Mouse (Mus musculus) right cerebral cortex, adult 2 months (tissue): ENCODE data around the gene Nsd1.
"Not testable (repeated sequence)": the region's sequence is repeated elsewhere in the genome, so short reads cannot be mapped to it uniquely, and the experiment has no call there.

Experiments
- DNase-seq, 2 experiments: peaks; one replicate each; pipeline ENCODE4 v3.0.0; 2021 to 2022; ENCODE audit warnings: low spot score in 2 of 2

Gene Nsd1

DNA sequence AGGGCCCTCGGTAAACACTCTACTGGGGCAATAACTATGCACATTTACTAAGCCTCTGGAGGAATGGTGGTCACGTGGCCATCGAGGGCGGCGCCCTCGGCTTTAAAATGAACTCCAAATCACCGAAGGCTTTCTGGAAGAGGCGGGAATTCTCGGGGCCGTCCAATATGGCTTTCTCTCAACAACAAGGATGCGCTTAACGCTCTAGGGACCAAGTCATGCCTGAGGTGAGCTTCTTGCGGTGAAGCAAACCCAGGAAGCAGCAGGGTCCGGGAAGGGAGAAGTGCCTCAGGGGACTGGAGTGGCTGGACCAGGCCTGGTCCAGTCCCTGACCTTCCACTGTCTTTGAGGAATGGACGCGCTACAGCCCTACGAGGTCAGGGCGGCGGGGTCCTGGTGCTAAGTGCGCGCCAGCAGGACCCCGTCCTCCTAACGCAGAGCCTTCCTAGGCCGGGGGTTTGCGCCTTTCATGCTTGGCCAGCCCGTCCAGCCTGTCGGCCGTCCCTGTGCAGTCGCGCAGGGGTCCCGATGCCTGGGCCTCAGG lies at the start of gene Nsd1:
Gene Nsd1 (plus strand): TSS at position 134 of the 544 bp plus-strand sequence.
- no peak for DNase-seq

DNA sequence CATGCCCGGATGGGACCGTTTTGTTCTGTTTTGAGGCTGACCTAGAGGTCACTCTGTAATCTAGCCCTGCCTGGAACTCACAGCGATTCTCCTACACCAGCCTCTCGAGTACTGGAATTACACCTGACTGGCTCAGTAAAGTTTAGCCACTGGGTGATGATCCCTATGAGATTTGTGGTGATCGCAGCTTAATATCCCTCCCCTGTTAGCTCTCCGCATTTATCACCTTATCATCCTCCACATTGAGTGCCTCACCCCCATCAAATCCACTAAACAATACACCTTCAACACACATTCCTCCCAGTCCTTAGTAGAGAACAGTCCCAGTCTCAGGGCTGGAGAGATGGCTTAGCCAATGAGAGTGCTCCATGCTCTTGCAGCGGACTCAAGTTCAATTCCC lies 47.2 kb upstream of the Nsd1 start:
- DNase-seq: no peak

DNA sequence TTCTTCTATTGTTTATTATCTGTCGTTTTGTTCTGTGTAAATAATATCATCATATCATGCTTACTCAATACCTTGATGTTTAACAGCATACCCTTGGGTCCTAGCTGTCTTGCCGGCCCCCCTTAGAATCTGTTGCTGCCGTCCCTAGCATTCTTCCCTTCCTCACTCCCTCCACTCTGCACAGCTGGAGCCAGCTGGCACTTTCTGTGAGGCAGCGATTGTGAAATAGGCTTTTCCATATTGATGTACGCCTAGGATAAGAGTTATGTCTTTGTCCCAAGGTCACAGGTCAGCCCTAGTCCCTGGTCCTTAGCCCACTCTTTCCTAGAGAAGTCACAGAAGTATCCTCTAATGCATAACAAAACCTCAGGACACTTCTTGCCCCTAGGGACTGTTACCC lies 46.0 kb upstream of the Nsd1 start:
- no peak for DNase-seq

DNA sequence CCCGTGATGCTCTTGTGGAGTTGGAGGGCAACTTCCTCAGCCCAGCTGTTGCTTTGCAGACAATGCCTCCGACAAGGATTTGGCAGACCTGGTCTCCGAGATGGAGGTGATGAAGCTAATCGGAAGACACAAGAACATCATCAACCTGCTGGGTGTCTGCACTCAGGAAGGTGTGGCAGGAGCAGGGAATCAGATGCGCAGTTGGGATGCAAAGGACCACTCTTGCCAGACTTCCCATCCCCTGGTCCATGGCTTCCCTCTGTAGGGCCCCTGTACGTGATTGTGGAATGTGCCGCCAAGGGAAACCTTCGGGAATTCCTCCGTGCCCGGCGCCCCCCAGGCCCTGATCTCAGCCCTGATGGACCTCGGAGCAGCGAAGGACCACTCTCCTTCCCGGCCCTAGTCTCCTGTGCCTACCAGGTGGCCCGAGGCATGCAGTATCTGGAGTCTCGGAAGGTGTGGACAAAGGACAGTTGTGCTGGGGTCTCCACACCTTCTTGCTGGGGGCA lies 43.7 kb upstream of the Nsd1 start:
- no peak for DNase-seq

GRCm38 (mm10) chr13:55166806-55167725 lies 42.5 kb upstream of the Nsd1 start:
- no peak for DNase-seq

DNA sequence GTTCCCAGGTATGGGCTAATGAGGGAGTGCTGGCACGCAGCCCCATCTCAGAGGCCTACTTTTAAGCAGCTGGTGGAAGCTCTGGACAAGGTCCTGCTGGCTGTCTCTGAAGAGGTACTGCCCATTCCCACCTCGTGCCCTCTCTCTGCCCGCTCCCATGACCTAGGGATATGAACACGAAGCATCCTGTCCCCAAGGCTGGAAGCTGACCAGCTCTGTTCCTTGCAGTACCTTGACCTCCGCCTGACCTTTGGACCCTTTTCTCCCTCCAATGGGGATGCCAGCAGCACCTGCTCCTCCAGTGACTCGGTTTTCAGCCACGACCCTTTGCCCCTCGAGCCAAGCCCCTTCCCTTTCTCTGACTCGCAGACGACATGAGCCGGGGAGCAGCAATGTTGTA lies 41.8 kb upstream of the Nsd1 start:
- DNase-seq: no peak

GRCm38 (mm10) chr13:55168255-55168654 lies 41.3 kb upstream of the Nsd1 start:
- DNase-seq: no peak

GRCm38 (mm10) chr13:55168958-55169369 lies 40.6 kb upstream of the Nsd1 start:
- peak; percentile 26 to 32 for DNase-seq

- peak; percentile 37 to 52 for DNase-seq
These were observed 37.9 kb upstream of the Nsd1 start for GRCm38 (mm10) chr13:55171517-55172335.

DNA sequence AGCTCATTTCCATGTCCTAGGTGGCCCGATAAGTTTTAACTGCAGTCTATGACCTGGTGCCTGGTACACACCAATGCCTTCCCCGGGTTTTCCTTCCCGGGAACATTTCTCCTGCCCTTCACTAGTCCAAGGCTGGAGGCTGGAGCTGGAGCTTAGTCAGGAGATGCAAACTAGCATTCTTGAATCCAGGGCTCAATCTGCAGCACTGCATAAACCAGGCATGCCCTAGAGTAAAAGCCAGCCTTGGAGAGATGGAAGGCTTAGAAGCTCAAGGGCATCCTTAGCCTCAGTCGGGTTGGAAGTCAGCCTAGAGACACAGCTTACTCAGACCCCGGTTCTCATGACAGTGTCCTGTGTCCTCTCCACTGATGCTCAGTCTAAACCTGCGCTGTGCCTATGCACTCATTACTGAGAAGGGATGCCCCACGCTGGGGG lies 37.2 kb upstream of the Nsd1 start:
- DNase-seq: no peak

GRCm38 (mm10) chr13:55174347-55174746 lies 35.2 kb upstream of the Nsd1 start:
- DNase-seq: no peak

DNA sequence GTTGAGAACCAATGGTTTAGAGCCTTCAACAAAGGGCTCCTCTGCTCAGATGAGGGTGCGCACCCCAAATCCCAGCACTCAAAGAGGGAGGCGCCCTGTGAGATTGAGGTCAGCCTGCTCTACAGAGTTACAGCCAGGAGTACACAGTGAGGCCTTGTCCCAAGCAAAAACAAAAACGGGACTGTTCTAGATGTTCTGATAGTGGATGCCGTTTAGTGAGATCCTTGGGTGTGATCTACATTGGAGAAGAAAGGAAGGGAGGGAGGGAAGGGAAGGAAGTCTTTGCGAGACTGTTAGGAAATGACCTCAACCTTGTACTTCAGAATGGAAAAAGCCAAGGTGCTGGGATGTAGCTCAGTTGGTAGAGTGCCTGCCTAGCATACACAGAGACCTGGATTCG lies 33.3 kb upstream of the Nsd1 start:
- no peak for DNase-seq

DNA sequence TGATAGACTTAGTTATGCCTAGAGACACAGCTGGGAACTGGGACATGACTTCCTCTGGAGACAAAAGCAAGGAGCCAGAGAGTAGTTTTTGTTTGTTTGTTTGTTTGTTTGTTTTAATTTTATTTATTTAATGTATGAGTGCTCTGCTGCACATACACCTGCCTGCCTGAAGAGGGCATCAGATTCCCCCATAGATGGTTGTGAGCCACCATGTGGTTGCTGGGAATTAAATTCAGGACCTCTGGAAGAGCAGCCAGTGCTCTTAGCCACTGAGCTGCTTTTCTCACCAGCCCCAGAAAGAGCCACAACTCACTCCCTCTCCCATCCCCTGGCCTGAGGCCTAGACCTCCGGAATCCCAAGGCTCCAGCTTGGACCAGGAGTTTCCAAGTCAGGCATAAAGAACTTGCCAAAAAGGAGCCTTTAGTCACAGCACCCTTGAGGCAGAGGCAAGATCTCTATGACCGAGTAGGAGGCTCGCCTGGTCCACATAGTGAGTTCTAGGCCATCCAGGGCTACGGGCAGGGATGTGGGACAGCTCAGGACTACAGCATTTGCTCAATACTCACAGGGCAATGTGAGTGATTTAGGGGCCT lies 31.6 kb upstream of the Nsd1 start:
- no peak for DNase-seq

DNA sequence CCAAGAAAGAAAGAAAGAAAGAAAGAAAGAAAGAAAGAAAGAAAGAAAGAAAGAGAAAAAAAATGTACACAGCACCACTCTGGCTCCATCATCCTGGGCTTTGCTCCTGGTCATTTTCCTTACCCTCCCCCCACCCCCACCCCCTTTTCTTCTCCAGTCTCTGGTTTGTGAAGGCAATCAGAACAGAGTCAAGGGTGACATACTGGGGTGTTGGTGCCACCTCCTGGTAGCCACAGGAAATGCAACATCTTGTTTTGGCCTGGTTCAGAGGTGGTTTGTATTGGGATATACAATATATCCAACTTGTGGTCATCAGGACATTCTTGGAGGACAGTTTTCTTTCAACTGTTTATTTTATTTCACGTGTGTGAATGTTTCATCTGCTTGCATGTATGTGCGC lies 31.0 kb upstream of the Nsd1 start:
- peak; percentile 78 to 85 for DNase-seq

DNA sequence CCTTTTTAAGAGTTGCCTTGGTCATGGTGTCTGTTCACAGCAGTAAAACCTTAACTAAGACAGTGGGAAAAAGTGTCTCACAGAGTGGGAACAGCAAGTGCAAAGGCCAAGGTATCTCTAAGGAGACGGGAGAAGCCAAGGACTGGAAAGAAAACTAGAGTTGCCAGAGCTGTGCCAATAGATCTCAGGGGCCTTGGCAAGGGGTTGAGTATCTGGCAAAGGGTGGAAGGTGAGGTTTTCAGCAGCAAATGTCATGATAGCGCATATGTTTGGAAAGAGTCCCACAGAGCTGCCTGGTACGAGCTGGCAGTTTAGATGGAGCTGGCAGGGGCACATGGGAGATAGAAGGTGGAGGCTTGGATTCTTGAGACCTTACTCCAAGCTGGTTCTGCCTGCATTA lies 30.0 kb upstream of the Nsd1 start:
- DNase-seq: no peak

DNA sequence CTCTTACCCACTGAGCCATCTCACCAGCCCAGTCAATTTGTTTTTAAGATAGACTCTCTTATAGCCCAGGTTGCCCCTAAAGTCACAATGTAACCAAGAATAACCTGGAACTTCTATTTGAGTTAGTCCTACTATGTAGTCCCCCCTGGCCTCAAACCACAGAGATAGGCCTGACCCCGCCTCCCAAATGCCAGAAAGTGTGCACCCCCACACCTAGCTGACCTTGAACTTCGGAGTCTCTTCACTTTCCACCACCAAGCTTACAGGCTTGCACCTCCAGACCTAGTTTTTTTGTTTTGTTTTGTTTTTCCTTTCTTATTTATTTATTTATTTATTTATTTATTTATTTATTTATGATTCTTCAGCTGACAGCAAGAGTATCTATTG lies 27.8 kb upstream of the Nsd1 start:
- no peak for DNase-seq

GRCm38 (mm10) chr13:55182173-55182894 lies 27.2 kb upstream of the Nsd1 start:
- DNase-seq: peak; percentile 65 to 75

DNA sequence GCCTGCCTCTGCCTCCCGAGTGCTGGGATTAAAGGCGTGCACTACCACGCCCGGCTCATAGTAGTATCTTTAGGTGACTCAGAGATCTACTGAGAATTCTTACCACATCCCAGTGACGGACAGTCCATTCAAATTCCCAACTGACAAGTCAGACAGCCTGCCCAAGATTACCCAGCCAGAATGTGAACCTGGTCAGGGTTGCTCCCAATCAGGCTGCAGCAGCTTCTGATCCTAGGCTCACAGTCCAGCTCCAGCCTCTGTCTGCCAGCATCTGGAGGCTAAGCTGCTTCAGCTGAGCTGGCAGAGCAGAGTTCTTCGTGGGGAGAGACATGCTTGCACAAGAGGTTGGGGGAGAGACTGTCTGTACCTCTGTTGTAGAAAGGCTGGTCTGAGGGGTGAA lies 26.2 kb upstream of the Nsd1 start:
- DNase-seq: no peak

DNA sequence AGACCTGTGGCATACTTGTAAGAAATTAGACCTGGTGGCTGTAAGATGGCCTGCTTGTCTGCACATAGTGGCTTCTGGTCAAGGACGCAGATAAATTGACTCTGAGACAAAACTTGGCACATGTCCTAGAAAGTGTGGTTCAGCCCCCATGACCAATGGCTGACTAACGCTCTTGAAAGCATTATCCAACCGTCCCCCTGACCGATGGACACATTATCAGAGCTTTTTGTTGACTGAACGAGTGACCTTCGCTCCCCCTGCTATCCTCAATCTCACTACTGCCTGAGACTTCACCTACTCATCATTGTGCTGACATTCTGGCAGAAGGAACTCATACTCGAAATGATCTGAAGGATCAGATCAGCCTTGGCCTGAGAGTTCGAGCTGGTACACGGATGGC lies 22.5 kb upstream of the Nsd1 start:
- DNase-seq: not testable (repeated sequence)

DNA sequence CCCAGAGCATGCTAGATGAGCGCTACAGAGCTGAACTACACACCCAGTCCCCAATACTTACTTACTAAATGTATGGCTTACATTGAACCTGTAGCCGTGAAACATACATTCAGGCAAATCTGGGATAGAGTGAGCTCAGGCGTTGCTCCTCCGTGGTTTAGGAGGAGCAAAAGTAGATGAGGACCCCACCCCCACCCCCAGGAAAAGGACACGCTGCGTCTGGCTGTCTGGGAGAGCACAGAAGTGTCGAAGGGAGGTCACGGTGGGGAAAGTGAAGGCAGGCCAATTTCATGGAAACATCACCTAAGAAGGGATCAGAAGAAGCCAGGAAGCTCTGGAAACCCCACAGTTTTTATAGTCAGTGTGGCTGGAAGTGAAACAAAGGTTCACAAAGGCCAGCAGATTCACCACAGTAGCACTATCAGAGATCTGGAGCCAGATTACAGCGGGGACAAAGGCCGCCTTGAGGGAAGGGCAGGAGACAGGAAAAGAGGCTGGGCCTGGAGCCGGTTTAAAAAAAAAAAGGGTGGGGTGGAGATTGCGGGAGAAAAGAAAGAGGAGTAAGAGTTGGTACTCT lies 20.0 kb upstream of the Nsd1 start:
- no peak for DNase-seq
